Mouse (Mus musculus) v-Abl transformed pro-B cells (cell line): ENCODE measurements at regions not wholly inside any gene's neighbourhood (a gene's known extent, or its start where the extent isn't known, plus 50 kb on each side); places are given as distances from the start of the nearest gene placed in this dataset.
"Not testable (repeated sequence)": the region's sequence is repeated elsewhere in the genome, so short reads cannot be mapped to it uniquely, and the experiment has no call there.

ENCODE experiments used
- in situ Hi-C, 2 experiments: fragments of 400-800 bp; cut with MboI; formaldehyde crosslinking; loops; one replicate each; pipeline ENCODE4 v1.15.1; 2025; ENCODE audit not compliant: unreplicated experiment in 2 of 2

GRCm38 (mm10) chr1:141716953-141717352 lies 1471.0 kb downstream of the Kcnt2 start:
- in situ Hi-C loops: no loop called here

DNA sequence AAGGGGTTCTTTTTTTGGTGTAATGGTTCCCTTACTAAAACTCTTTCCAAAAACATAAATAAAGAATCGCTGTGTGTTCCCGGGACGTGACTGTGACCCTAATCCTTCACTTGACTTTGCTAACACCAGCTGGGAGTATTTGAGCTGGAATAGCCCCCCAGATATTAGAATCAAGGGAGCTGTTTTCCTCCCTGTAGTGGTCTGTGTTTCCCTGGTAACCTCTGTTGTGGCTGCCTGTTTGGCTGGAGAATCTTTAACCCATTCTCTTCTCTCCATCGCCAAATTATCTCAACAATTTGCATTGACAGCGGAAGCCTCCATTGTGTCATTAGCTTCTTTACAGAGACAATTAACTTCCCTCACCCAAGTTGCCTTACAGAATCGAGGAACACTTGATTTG lies 1471.6 kb downstream of the Kcnt2 start:
- in situ Hi-C loops: no loop called here

DNA sequence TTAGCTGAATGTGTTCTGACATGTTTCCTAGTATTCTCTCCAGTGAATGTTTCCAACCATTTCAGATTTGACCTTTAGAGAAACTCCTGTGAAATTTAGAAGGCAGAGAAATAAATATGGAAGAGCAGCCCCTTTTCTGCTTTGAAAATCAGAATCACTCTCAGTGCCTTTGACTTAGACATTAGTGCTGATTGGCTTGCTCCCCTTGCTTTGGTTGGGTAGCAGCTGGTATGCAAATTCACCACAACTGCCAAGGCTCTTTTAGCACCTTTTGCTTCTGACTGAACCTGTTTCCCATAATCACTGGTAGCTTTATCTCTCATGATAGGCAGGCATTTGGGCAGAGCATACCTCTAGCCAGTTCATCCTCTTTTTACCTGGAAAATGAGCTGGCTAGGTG lies 1495.3 kb downstream of the Kcnt2 start:
- in situ Hi-C loops: loop anchor here in 1 of 2 experiments (25.0 kb wide), 2 partner anchors 804 to 1921 kb away; no protein-coding TSS in a partner anchor

GRCm38 (mm10) chr1:141776059-141776458 lies 1530.1 kb downstream of the Kcnt2 start:
- in situ Hi-C loops: no loop called here

GRCm38 (mm10) chr1:141783367-141783766 lies 1537.4 kb downstream of the Kcnt2 start:
- in situ Hi-C loops: no loop called here

- in situ Hi-C loops: no loop called here
Observed at GRCm38 (mm10) chr1:141813315-141814158, 1567.6 kb downstream of the Kcnt2 start.

DNA sequence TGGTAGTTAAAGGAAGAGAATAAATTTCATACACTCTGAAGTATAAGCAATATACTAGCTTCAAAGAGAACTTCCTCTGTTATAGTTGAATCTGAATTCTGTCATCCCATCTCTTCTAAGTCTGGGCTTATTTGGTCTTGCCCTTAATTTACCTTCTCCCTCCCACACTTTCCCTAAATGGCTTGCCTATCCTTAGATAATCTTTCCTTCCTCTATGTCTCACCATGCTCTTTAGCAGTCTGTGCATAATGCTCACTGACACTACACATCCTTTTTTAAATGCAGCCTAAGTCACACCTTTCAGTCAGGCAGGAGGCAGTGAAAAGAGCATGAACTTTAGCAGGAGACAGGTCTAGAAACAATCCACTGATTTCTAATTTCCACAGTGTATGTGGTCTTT lies 1585.5 kb downstream of the Kcnt2 start:
- in situ Hi-C loops: no loop called here

DNA sequence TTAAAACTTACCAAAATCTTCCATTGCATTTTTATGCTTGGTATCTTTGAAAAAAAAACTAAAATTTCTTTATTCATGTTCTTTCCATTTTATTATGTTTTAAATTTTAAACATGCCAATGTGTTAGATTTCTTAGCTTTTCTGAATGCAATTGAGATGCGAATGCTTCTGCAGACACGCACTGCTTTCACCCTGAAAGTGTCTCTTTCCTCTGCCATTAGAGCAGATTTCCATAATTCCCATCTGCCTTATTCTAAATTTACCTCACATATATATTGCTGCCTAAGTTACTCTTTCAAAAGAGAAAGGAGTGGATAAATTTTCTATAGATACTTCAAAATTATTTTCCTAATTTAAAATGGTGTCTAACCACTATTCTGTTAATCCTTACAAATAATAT lies 1596.6 kb downstream of the Kcnt2 start:
- in situ Hi-C loops: no loop called here

GRCm38 (mm10) chr1:141853841-141854240 lies 1607.9 kb downstream of the Kcnt2 start:
- in situ Hi-C loops: not testable (repeated sequence)

DNA sequence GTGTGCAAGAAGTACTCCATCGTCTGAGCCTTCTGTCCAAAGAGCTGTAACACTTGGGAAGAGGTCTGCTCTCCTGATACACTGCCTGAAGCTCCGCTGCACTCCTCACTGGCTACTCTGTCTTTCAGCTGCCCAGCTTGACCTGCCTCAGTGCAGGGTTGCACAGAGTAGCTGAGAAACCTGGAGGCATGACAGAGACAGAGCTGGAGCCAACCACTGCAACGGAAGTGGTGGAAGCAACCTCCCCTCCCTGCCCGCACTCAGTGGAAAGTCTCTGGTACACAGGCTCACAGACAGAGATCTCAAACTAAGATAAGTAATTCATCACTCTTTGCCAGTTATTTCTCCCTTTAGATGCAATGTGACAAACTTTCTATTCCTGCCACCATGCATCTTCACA lies 1638.4 kb downstream of the Kcnt2 start:
- in situ Hi-C loops: no loop called here

- in situ Hi-C loops: no loop called here
Observed at GRCm38 (mm10) chr1:141897924-141898455, 1652.0 kb downstream of the Kcnt2 start.

- in situ Hi-C loops: no loop called here
Observed at GRCm38 (mm10) chr1:141911714-141912398, 1665.9 kb downstream of the Kcnt2 start.

GRCm38 (mm10) chr1:141926194-141926593 lies 1680.2 kb downstream of the Kcnt2 start:
- in situ Hi-C loops: no loop called here

GRCm38 (mm10) chr1:141926804-141927203 lies 1680.8 kb downstream of the Kcnt2 start:
- in situ Hi-C loops: no loop called here

- in situ Hi-C loops: no loop called here
Observed at GRCm38 (mm10) chr1:141948055-141948454, 1692.4 kb upstream of the B3galt2 start.

GRCm38 (mm10) chr1:141954323-141954867 lies 1686.1 kb upstream of the B3galt2 start:
- in situ Hi-C loops: loop anchor here in 1 of 2 experiments (25.0 kb wide), 1 partner anchor 1708 kb away; no protein-coding TSS in a partner anchor

DNA sequence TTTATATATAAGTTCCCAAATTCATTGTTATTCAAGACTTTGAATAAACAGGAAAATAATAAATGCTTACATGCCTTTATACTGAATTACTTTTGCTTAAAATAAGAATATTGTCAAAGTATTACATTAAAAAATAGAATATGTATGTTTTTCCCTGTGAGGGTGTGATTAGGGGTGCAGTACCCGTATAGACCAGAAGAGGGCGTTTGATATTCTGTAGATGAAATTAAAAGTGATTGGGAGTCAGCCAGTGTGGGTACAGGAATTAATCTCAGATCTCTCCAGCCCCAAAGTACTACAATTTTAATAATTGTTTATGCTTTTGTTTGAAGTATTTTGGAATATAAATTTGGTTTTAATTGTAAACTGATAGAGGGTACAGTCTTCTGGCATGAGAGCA lies 1678.7 kb upstream of the B3galt2 start:
- in situ Hi-C loops: loop anchor here (5.0 to 25.0 kb wide), 3 partner anchors 781 to 1701 kb away; no protein-coding TSS in a partner anchor

DNA sequence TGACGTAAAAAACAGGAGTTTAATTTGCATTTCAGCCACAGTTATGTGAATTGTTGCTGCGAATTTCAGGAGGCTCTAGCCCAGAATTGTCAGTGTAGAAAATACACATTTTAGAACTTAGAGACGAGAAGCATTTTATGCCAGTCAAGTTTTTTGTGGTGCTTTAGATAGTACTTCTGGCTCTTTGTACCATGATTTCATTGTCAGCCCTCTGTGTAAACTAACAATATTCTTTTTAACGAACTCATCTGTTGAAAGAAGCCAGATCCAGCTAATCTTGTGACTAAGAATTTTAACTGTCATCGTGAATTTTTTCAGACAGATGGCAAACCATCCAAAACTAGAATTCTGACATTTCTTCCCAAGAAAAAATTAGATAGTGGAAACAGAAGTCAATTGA lies 1672.3 kb upstream of the B3galt2 start:
- in situ Hi-C loops: loop anchor here in 1 of 2 experiments (10.0 to 25.0 kb wide), 2 partner anchors 777 to 1694 kb away; no protein-coding TSS in a partner anchor

DNA sequence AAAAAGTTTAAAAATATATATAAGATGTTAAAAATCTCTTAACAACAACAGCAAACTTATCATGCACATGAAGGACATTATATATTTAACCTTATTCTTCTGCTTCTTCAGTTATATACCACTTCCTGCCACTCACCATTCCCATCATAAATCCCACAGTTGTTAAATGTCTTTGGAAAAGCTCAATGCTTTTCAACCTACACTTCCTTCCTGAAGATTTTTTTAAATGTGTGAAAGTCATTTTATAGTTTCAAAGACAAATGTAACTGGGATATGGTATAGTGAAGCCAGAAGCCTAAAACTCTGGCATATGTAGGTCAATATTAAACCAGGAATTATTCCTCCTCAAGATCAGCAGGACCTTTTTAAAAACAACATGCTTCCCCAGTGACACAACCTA lies 1666.1 kb upstream of the B3galt2 start:
- in situ Hi-C loops: loop anchor here in 1 of 2 experiments (25.0 kb wide), 1 partner anchor 1688 kb away; no protein-coding TSS in a partner anchor

- in situ Hi-C loops: loop anchor here in 1 of 2 experiments (25.0 kb wide), 1 partner anchor 1663 kb away; no protein-coding TSS in a partner anchor
Observed at GRCm38 (mm10) chr1:141999769-142000168, 1640.7 kb upstream of the B3galt2 start.

DNA sequence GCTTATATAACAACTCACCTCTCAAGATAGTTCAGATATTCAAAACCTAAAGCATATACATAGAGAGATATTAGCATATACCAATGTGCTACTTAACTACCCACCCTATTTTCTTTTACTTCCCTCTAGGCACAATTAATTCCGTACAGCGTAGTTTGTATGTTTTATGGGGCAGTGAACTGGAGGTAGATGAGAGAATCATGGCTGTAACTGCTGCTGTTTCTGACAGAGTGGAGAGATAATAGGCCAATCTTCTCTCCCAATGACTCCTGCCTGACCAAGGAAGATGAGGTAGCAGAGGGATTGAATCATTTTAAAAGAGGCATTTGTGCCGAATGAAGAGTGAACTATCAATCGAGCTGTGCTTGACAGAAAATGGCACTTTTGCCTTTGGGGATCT lies 1640.1 kb upstream of the B3galt2 start:
- in situ Hi-C loops: no loop called here
